Mouse (Mus musculus): Measurements from ENCODE around the gene Abcc4.

DNA sequence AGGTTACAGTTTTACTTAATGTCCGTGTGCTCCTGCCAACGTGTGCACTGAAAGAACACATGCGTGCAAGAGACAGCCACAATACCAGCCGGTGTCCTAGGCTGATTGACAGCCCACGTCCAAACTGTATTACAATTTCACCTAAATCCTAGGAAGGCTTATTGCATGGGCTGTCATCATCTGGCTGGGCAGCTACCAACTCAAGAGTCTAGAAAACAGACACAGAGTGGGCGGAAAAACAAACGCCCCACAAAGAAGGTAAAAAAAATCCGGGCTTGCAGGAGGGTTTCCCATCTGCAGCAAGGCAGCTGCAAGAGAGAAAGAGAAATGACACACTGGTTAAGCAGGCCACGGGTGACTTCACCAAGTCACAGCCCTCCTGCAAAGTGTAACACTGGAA, 2.7 kb downstream of the Abcc4 start:
- no peak for TF ChIP-seq CTCF (conservative IDR thresholded peaks at IDR 0.05; ENCODE audit: low read length)
- TF ChIP-seq NANOG (IDR thresholded peaks at IDR 0.05; ENCODE audit: borderline replicate concordance, low read length): no peak

All from E14TG2a.4 (cell line).